Mouse (Mus musculus) left cerebral cortex, adult 6 months (tissue): ENCODE results near the gene Klrb1c. TPM values are rescaled to one million over a fixed set of nuclear protein-coding genes. Genes with fewer than 3 reads are reported as not detected.

Experiments
- long read RNA-seq, 2 experiments: library from polyadenylated mRNA; unstranded; transcript quantifications; one replicate each; pipeline ENCODE4 v2.0.0; 2019 to 2020
- polyA plus RNA-seq: library from polyadenylated mRNA; unstranded; fragments of <200 nt; fragmentation: Nextera tagmentation; gene quantifications from 2 replicates; pipeline ENCODE4 v1.2.3, GENCODE M21; 2021

The Klrb1c gene
- polyA plus RNA-seq, result not detected in 2 replicates
- long read RNA-seq, experiment 1, result 0 reads
- long read RNA-seq, experiment 2, result 0 reads

DNA sequence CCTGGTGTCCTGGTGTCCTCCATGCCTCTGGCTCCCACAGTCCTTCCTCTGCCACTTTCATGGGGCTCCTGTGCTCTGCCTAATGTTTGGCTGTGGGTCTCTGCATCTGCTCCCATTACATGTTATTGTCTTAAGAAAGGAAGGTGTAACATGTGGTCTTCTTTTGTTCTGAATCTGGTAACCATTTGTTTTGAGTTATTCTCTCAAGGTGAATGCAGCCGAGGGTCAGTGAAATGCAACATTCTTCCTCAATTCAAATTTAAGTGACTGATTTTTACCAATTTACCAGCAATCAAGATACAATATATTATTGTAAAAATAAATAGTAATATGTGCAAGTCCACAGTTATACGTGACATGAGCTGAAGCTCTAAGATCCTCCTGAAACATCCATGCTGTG, at the start of gene Klrb1c:
Klrb1c (minus strand) TSS at position 101 of the 400 bp plus-strand sequence.

DNA sequence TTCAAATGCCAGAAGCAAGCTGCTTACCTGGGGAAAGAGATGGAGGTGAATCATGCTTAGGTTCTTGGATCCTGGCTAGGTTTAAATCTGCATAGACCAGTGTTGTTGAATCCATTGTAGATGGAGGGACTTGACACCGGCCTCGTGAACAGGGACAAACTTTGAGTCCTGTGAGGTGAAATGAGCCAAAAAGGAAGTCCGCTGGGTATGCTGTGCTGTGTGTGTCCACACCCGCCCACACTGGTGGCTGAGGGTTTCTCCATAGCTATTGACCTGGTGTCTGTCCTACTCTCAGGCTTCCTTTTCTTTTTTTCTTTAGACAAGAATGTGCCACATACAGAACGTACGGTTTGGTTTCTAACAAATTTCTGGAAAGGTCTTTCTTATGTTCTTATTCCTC, 37.1 kb upstream of the Klrb1c start, which contains the start of the genes Gm44511 and Klrb1b:
Gm44511 (minus strand) TSS at position 184 of the 400 bp plus-strand sequence.
Klrb1b (minus strand) TSS at position 200 of the 400 bp plus-strand sequence.

Other genes starting within 250 kb of the Klrb1c start
- gene A2ml1, start 207.6 kb downstream of the Klrb1c start, polyA plus RNA-seq, result 44.4 and 48.9 TPM in 2 replicates
- gene Klrb1a, start 165.7 kb downstream of the Klrb1c start, polyA plus RNA-seq, result not detected in 2 replicates
- not detected in 2 replicates for gene Clec2h, start 126.8 kb downstream of the Klrb1c start, polyA plus RNA-seq
- gene Klrb1, start 66.2 kb downstream of the Klrb1c start, polyA plus RNA-seq, result not detected in 2 replicates
- gene Gm44511, start 37.1 kb upstream of the Klrb1c start, polyA plus RNA-seq, result not detected in 2 replicates
- not detected in 2 replicates for gene Klrb1b, start 37.1 kb upstream of the Klrb1c start, polyA plus RNA-seq
- not detected in 2 replicates for gene Clec2i, start 98.4 kb upstream of the Klrb1c start, polyA plus RNA-seq
- gene BC035044, start 101.9 kb upstream of the Klrb1c start, polyA plus RNA-seq, result 1.0 and 1.2 TPM in 2 replicates
- not detected in 2 replicates for gene Clec2g, start 145.2 kb upstream of the Klrb1c start, polyA plus RNA-seq